Mouse (Mus musculus) adrenal gland, postnatal 36 days (tissue): ENCODE results near the gene Gm28230. TPM values are rescaled to one million over a fixed set of nuclear protein-coding genes. Genes with fewer than 3 reads are reported as not detected.
A peak's percentile ranks its signal among the peaks of the same experiment; 100 is the strongest.

Experiments used
- DNase-seq, 2 experiments: peaks; one replicate each; pipeline ENCODE4 v3.0.0; 2021; ENCODE audit warnings: mixed read lengths in 1 of 2
- total RNA-seq, 2 experiments: library from RNA; stranded (reverse); gene quantifications; 2 replicates each; pipeline ENCODE4 v1.2.3; 2021

Gm28230 gene
- total RNA-seq, 2 experiments from 2014 or later, result 1.6 to 2.0 TPM

GRCm38 (mm10) chr2:74724244-74725015 is 2.1 kb upstream of the Gm28230 start:
- peak in 1 of 2 experiments; percentile 44 for DNase-seq

- no peak for DNase-seq
Observed at GRCm38 (mm10) chr2:74725171-74725570, 1.4 kb upstream of the Gm28230 start.

- no peak for DNase-seq
Observed at GRCm38 (mm10) chr2:74726973-74727639, 578 bp downstream of the Gm28230 start.

- no peak for DNase-seq
Observed at GRCm38 (mm10) chr2:74727640-74728302, 1.2 kb downstream of the Gm28230 start.

- no peak for DNase-seq
Observed at GRCm38 (mm10) chr2:74728303-74728680, 1.8 kb downstream of the Gm28230 start.

- DNase-seq, result no peak
Observed at GRCm38 (mm10) chr2:74730331-74730730, 3.8 kb downstream of the Gm28230 start.

- no peak for DNase-seq
Observed at GRCm38 (mm10) chr2:74731055-74731454, 4.5 kb downstream of the Gm28230 start.

- DNase-seq, result no peak
Observed at GRCm38 (mm10) chr2:74731799-74732512, 5.4 kb downstream of the Gm28230 start.

GRCm38 (mm10) chr2:74732513-74733316 is 6.2 kb downstream of the Gm28230 start:
- no peak for DNase-seq

- no peak for DNase-seq
Observed at GRCm38 (mm10) chr2:74733317-74733661, 6.8 kb downstream of the Gm28230 start.

- no peak for DNase-seq
Observed at GRCm38 (mm10) chr2:74733765-74734164, 7.2 kb downstream of the Gm28230 start.

- DNase-seq, result no peak
Observed at GRCm38 (mm10) chr2:74734451-74734850, 7.9 kb downstream of the Gm28230 start.

- no peak for DNase-seq
Observed at GRCm38 (mm10) chr2:74734996-74735811, 8.7 kb downstream of the Gm28230 start.

- no peak for DNase-seq
Observed at GRCm38 (mm10) chr2:74735851-74736687, 9.5 kb downstream of the Gm28230 start.

GRCm38 (mm10) chr2:74736688-74737577 is 10.4 kb downstream of the Gm28230 start:
- DNase-seq, result no peak

- DNase-seq, result no peak
Observed at GRCm38 (mm10) chr2:74737578-74738070, 11.1 kb downstream of the Gm28230 start.

- no peak for DNase-seq
Observed at GRCm38 (mm10) chr2:74738623-74739475, 12.3 kb downstream of the Gm28230 start.

GRCm38 (mm10) chr2:74739476-74739800 is 12.9 kb downstream of the Gm28230 start:
- no peak for DNase-seq
